Mouse (Mus musculus) embryonic fibroblast, embryonic 13.5 days (primary cell): ENCODE data around the gene Ctnnb1.

Experiments used
- CTCF ChIP-seq: IDR thresholded peaks from 2 replicates; pipeline ENCODE4 v1.5.1; 2011; ENCODE audit warnings: mild to moderate bottlenecking, control low read depth, low read length, moderate library complexity, borderline replicate concordance; ENCODE audit not compliant: insufficient read depth
- POLR2A ChIP-seq: IDR thresholded peaks from 2 replicates; pipeline ENCODE4 v1.6.1; 2011; ENCODE audit warnings: low read depth, mild to moderate bottlenecking, control low read depth, low read length, moderate library complexity

DNA sequence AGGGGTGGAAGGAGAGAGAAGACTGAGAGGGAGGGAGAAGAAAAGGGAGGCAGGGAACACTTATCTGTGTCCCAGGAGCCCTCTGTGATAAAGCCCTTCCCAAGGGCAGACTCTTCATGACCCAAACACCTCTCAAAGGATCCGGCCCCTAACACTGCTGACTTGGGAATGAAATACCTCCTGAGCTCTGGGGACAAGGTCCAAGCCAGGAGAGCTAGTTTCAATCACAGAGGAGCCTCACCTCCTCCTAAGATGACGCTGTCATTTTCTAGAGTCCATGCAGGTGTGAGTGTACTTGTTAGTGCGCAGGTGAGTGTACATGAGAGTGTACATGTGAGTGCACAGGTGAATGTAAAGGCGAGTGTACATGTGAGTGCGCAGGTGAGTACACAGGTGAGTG lies 56.0 kb downstream of the Ctnnb1 start:
- TF ChIP-seq POLR2A (no peak), CTCF (no peak)
